Mouse (Mus musculus): ENCODE data around the gene Aqp11. TPM values are rescaled to one million over a fixed set of nuclear protein-coding genes. Genes with fewer than 3 reads are reported as not detected.

The Aqp11 gene
- 1.6 TPM for polyA plus RNA-seq (2014; fragmentation: Illumina TruSeq; extraction: RNeasy Lipid Tissue Mini Kit (QIAGEN cat#74804); ENCODE audit: low read depth, low replicate concordance)

DNA sequence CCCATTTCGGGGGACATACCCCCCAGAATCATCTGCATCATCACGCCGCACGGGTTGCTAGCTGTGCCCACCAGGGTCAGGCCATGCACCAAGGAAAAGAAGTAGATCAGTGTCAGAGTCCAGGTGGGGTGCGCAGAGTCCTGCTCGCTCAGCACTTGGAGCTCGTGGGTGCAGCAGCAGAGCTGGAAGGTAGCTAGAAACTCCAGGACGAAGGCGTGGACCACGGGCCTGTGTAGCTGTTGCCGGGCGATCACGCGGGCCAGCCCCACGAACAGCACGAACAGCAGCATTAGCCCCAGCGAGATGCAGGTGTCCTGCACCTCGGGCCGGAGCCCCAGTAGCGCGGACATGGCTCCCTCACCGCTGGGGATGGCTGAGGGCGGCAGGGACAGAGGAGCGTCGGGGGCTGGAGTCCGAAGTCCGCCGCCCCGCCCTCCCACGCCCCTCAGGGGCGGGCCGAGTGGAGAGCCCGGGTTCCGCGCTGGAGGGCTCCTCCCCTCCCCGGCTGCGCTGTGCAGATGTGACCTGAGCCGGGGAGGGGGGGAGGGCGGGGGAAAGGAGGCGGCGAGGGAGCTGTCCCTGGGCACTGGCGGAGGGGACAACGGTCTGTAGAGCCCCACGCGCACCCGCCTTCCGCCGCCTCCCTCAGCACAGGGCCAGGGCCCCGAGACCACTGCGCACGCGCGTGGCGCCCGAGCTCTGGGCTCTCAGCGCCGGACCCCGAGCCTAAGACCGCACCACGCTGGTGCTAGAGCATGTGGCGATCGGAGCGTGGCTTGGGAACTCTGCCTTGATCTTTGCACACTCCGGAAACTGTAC lies at the start of gene Aqp11:
TSS of gene Aqp11 (minus strand) at position 652 of the 819 bp plus-strand sequence.

DNA sequence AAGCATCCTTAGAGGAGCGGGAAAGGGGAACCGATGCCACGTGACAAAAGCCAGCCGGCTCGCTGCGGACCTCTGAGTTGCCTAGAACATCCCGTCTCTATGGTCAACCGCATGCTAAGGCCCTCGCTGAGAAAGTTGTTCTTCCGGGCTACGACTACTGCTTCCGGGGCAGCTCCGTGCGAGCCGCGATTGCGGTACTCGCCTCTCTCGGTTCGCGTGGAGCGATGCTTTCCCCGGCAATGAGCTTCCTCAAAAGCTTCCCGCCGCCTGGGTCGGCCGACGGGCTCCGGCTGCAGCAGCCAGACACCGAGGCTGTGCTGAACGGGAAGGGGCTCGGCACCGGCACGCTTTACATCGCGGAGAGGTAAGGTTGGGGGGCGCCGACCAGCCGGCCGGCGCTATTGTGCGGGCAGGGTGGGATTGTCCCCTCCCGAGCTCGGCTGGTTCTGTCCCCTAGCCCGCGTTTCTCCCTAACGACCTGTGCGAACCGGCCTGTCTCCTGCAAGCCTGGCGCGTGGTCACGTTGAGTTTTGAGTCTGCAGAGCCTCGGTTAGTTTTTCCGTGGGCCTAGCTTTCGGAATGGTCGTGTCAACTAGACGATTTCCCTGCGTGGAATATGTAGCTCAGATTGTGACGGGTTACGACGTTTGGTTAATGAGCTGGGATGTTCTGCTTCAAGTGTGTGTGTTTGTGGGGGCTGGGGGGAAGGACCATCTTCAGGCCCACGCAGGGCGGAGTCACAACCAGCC lies 41.4 kb downstream of the Aqp11 start, which contains the start of gene Clns1a:
TSS of gene Clns1a (plus strand) at position 129 of the 749 bp plus-strand sequence.

Other genes starting within 250 kb of the Aqp11 start
- 113 TPM for gene Aamdc, start 158.8 kb downstream of the Aqp11 start, polyA plus RNA-seq (2014; fragmentation: Illumina TruSeq; extraction: RNeasy Lipid Tissue Mini Kit (QIAGEN cat#74804); ENCODE audit: low read depth, low replicate concordance)
- gene Rsf1, start 158.4 kb downstream of the Aqp11 start, polyA plus RNA-seq (2014; fragmentation: Illumina TruSeq; extraction: RNeasy Lipid Tissue Mini Kit (QIAGEN cat#74804); ENCODE audit: low read depth, low replicate concordance) = 5.7 TPM
- 35.4 TPM for gene Clns1a, start 41.7 kb downstream of the Aqp11 start, polyA plus RNA-seq (2014; fragmentation: Illumina TruSeq; extraction: RNeasy Lipid Tissue Mini Kit (QIAGEN cat#74804); ENCODE audit: low read depth, low replicate concordance)
- gene Pak1, start 50.3 kb upstream of the Aqp11 start, polyA plus RNA-seq (2014; fragmentation: Illumina TruSeq; extraction: RNeasy Lipid Tissue Mini Kit (QIAGEN cat#74804); ENCODE audit: low read depth, low replicate concordance) = 0.97 TPM
- not detected for gene Gdpd4, start 181.7 kb upstream of the Aqp11 start, polyA plus RNA-seq (2014; fragmentation: Illumina TruSeq; extraction: RNeasy Lipid Tissue Mini Kit (QIAGEN cat#74804); ENCODE audit: low read depth, low replicate concordance)